Mouse (Mus musculus) G1E (cell line): Measurements from ENCODE around the gene H2-Eb2.

Source experiments
- CTCF ChIP-seq: IDR thresholded peaks from 2 replicates; pipeline ENCODE4 v1.5.1; 2012; ENCODE audit warnings: low read depth, low read length, inconsistent platforms, mixed read lengths
- GATA1 ChIP-seq: IDR thresholded peaks from 2 replicates; pipeline ENCODE4 v1.6.1; 2012; ENCODE audit warnings: borderline replicate concordance, low read length, inconsistent platforms, mixed read lengths
- GATA2 ChIP-seq: IDR thresholded peaks from 2 replicates; pipeline ENCODE4 v1.6.1; 2012; ENCODE audit warnings: low read depth, low read length, inconsistent platforms, borderline replicate concordance
- POLR2AphosphoS5 ChIP-seq: IDR thresholded peaks from 2 replicates; pipeline ENCODE4 v1.6.1; 2012; ENCODE audit warnings: low read depth, low read length, inconsistent platforms; ENCODE audit not compliant: insufficient replicate concordance
- TAL1 ChIP-seq: conservative IDR thresholded peaks from 2 replicates; pipeline ENCODE4 v1.6.1; 2012; ENCODE audit warnings: low read depth, low read length, inconsistent platforms, mixed read lengths

DNA sequence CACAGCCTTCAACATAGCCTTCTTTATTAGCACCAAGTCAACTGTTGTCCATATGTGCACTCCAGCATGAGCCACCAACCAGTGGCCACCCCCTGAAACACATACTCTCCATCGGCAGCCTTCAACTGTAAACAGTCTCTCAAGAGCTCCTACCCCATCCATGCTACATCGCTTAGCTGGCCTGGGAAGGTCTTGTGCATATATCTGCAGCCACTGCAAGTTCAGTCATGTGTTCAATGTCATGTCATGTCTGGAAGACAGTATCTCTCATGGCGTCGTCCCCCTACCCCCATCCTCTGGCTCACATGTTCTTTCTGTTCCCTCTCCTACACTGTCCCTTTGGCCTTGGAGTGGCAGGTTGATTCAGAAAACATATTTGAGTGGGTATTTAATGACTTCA lies 19.4 kb downstream of the H2-Eb2 start:
- TF ChIP-seq CTCF (no peak), TAL1 (no peak), POLR2AphosphoS5 (no peak), GATA1 (no peak), GATA2 (no peak)
